Mouse (Mus musculus) ovary, postnatal 36 days (tissue): ENCODE data around the gene Ubash3b.

Experiments
- DNase-seq: peaks from one replicate; pipeline ENCODE4 v3.0.0; 2022; ENCODE audit warnings: low spot score, mixed read lengths

Gene Ubash3b

GRCm38 (mm10) chr9:41136273-41136672 lies 25.2 kb downstream of the Ubash3b start:
- DNase-seq: no peak

- no peak for DNase-seq
Observed at GRCm38 (mm10) chr9:41134907-41135306, 26.6 kb downstream of the Ubash3b start.

- no peak for DNase-seq
Observed at GRCm38 (mm10) chr9:41130563-41130962, 30.9 kb downstream of the Ubash3b start.

- no peak for DNase-seq
Observed at GRCm38 (mm10) chr9:41129802-41130480, 31.6 kb downstream of the Ubash3b start.

GRCm38 (mm10) chr9:41129273-41129672 lies 32.2 kb downstream of the Ubash3b start:
- DNase-seq: no peak

- no peak for DNase-seq
Observed at GRCm38 (mm10) chr9:41126723-41127122, 34.8 kb downstream of the Ubash3b start.

- DNase-seq: no peak
Observed at GRCm38 (mm10) chr9:41124305-41124704, 37.2 kb downstream of the Ubash3b start.

GRCm38 (mm10) chr9:41122390-41123110 lies 38.9 kb downstream of the Ubash3b start:
- no peak for DNase-seq

GRCm38 (mm10) chr9:41121701-41122354 lies 39.7 kb downstream of the Ubash3b start:
- DNase-seq: no peak

GRCm38 (mm10) chr9:41119958-41120357 lies 41.5 kb downstream of the Ubash3b start:
- no peak for DNase-seq

GRCm38 (mm10) chr9:41118065-41118464 lies 43.4 kb downstream of the Ubash3b start:
- DNase-seq: no peak

GRCm38 (mm10) chr9:41116126-41116525 lies 45.4 kb downstream of the Ubash3b start:
- no peak for DNase-seq

- no peak for DNase-seq
Observed at GRCm38 (mm10) chr9:41114367-41114766, 47.1 kb downstream of the Ubash3b start.

GRCm38 (mm10) chr9:41109749-41110148 lies 51.7 kb downstream of the Ubash3b start:
- DNase-seq: no peak

- no peak for DNase-seq
Observed at GRCm38 (mm10) chr9:41108324-41109180, 52.9 kb downstream of the Ubash3b start.

- DNase-seq: no peak
Observed at GRCm38 (mm10) chr9:41105201-41105643, 56.3 kb downstream of the Ubash3b start.

GRCm38 (mm10) chr9:41103722-41104121 lies 57.8 kb downstream of the Ubash3b start:
- DNase-seq: no peak

- DNase-seq: no peak
Observed at GRCm38 (mm10) chr9:41102613-41103012, 58.9 kb downstream of the Ubash3b start.

- DNase-seq: no peak
Observed at GRCm38 (mm10) chr9:41099897-41100296, 61.6 kb downstream of the Ubash3b start.

- DNase-seq: no peak
Observed at GRCm38 (mm10) chr9:41099067-41099466, 62.4 kb downstream of the Ubash3b start.

- no peak for DNase-seq
Observed at GRCm38 (mm10) chr9:41098065-41098464, 63.4 kb downstream of the Ubash3b start.

GRCm38 (mm10) chr9:41091993-41092392 lies 69.5 kb downstream of the Ubash3b start:
- no peak for DNase-seq
